Mouse (Mus musculus) liver, embryonic 14.5 days (tissue): ENCODE data around the gene Il22ra2. TPM values are rescaled to one million over a fixed set of nuclear protein-coding genes. Genes with fewer than 3 reads are reported as not detected.

Experiments used
- ATAC-seq: fragments of 200-750 bp; cut with Nextera tagmentation; 2 replicates; pipeline ENCODE4 v1.8.0; 2017; ENCODE audit warnings: moderate number of reproducible peaks, mild to moderate bottlenecking, moderate library complexity; ENCODE audit not compliant: insufficient read depth
- DNase-seq, 3 experiments: peaks; one replicate each; pipeline ENCODE4 v3.0.0-alpha.2; 2012 to 2013; ENCODE audit warnings: low read depth in 3 of 3, low spot score in 3 of 3
- H3K27ac ChIP-seq: fragments of 300-500 bp; sonication (generic); 2 replicates; pipeline ENCODE4 v1.5.1; 2014; ENCODE audit warnings: moderate library complexity, mild to moderate bottlenecking, control low read depth, inconsistent platforms
- H3K27me3 ChIP-seq: fragments of 300-500 bp; sonication (generic); 2 replicates; pipeline ENCODE4 v1.6.1; 2014; ENCODE audit warnings: mild to moderate bottlenecking, low read length, moderate library complexity; ENCODE audit not compliant: control insufficient read depth, insufficient read depth
- H3K36me3 ChIP-seq: fragments of 300-500 bp; sonication (generic); replicated peaks from 2 replicates; pipeline ENCODE4 v1.6.1; 2014; ENCODE audit warnings: low read depth; ENCODE audit not compliant: control insufficient read depth, insufficient read depth
- H3K4me1 ChIP-seq, 2 experiments: fragments of 200-500 bp in 1 of 2; fragments of 300-500 bp in 1 of 2; sonication (generic) in 1 of 2; replicated peaks; 2 replicates each; pipeline ENCODE4 v1.6.1; 2012 to 2014; ENCODE audit warnings: antibody characterized with exemption in 1 of 2, inconsistent platforms in 1 of 2, low read length in 1 of 2; ENCODE audit not compliant: control insufficient read depth in 2 of 2, insufficient read depth in 2 of 2
- H3K4me2 ChIP-seq: fragments of 300-500 bp; sonication (generic); 2 replicates; pipeline ENCODE4 v1.6.1; 2014; ENCODE audit warnings: low read depth, mild to moderate bottlenecking, control low read depth, moderate library complexity
- H3K4me3 ChIP-seq, 2 experiments: fragments of 200-500 bp in 1 of 2; fragments of 300-500 bp in 1 of 2; sonication (generic) in 1 of 2; 2 replicates each; pipeline ENCODE4 v1.5.1; 2012 to 2014; ENCODE audit warnings: low read depth in 2 of 2, low read length in 2 of 2, mild to moderate bottlenecking in 2 of 2, control low read depth in 1 of 2, inconsistent platforms in 1 of 2, moderate library complexity in 1 of 2; ENCODE audit not compliant: insufficient read depth in 1 of 2
- H3K9ac ChIP-seq: fragments of 300-500 bp; sonication (generic); replicated peaks from 2 replicates; pipeline ENCODE4 v1.6.1; 2014; ENCODE audit warnings: mild to moderate bottlenecking, control low read depth, moderate library complexity
- H3K9me3 ChIP-seq: fragments of 300-500 bp; sonication (generic); 2 replicates; pipeline ENCODE4 v1.6.1; 2016; ENCODE audit warnings: low read length, mixed read lengths; ENCODE audit not compliant: control insufficient read depth
- CTCF ChIP-seq: IDR thresholded peaks from 2 replicates; pipeline ENCODE4 v1.5.1; 2016; ENCODE audit warnings: antibody characterized with exemption, low read depth, control low read depth
- EP300 ChIP-seq: IDR thresholded peaks from 2 replicates; pipeline ENCODE4 v1.6.1; 2016; ENCODE audit warnings: antibody characterized with exemption, low read depth
- WGBS: fragments of 180-500 bp; shearing (Covaris S2); extraction: QIAGEN DNeasy Blood & Tissue Kit; methylation state at CpG from one replicate; pipeline ENCODE4 v1.1.7; 2014; ENCODE audit not compliant: insufficient replicate concordance; 5-methylcytosine and 5-hydroxymethylcytosine counted together
- polyA plus RNA-seq, 2 experiments: library from polyadenylated mRNA; depleted of rRNA in 1 of 2; stranded (reverse) in 1 of 2; unstranded in 1 of 2; fragments of >200 nt; fragmentation: Nextera tagmentation in 1 of 2; extraction: Ambion mirVana in 1 of 2; gene quantifications; 2 replicates each; pipeline versions ENCODE4 v1.2.1 to v1.2.3; 2012 to 2014

Gene Il22ra2
- polyA plus RNA-seq, 2 experiments = 0.03 to 0.08 TPM

- Histone ChIP-seq H3K9me3 (no peaks in the 10 kb centered on the region), H3K9ac (no peak overlapping the region), H3K4me2 (no peak overlapping the region), H3K4me3 (no peak overlapping the region), H3K4me1 (peaks cover 0 to 10% of the 10 kb centered on the region in 2 experiments; a peak in 2 of 4 replicates), H3K27ac (no peak overlapping the region), H3K36me3 (peaks cover 3% of the 10 kb centered on the region; the same call in 1 of the 2 replicates), H3K27me3 (no peaks in the 10 kb centered on the region)
- DNase-seq = no peak
- WGBS = 15% methylated on average over 7 of the region's 7 CpGs
- ATAC-seq = no peak
- no peak for TF ChIP-seq EP300
- TF ChIP-seq CTCF = no peak
Measured at GRCm38 (mm10) chr10:19613111-19613753, 8.6 kb upstream of the Il22ra2 start.

- WGBS = 46% methylated on average over 5 of the region's 5 CpGs
- H3K4me2 ChIP-seq = no peak overlapping the region
- no peak overlapping the region for H3K9ac ChIP-seq
- no peak overlapping the region for H3K4me3 ChIP-seq
- no peak for TF ChIP-seq CTCF
- H3K4me1 ChIP-seq = peaks cover 0 to 5% of the 10 kb centered on the region in 2 experiments; a peak in 2 of 4 replicates
- no peak for ATAC-seq
- no peaks in the 10 kb centered on the region for H3K27me3 ChIP-seq
- DNase-seq = no peak
- H3K36me3 ChIP-seq = no peaks in the 10 kb centered on the region
- H3K27ac ChIP-seq = no peak overlapping the region
- no peaks in the 10 kb centered on the region for H3K9me3 ChIP-seq
Measured at GRCm38 (mm10) chr10:19619736-19620135, 2.1 kb upstream of the Il22ra2 start.

- WGBS = 74% methylated on average over 1 of the region's 1 CpGs
- Histone ChIP-seq H3K36me3 (no peaks in the 10 kb centered on the region), H3K27ac (no peak overlapping the region), H3K4me3 (no peak overlapping the region), H3K4me1 (no peaks in the 10 kb centered on the region), H3K9ac (no peak overlapping the region), H3K27me3 (no peaks in the 10 kb centered on the region), H3K9me3 (no peaks in the 10 kb centered on the region), H3K4me2 (no peak overlapping the region)
- no peak for TF ChIP-seq EP300
- TF ChIP-seq CTCF = no peak
- no peak for DNase-seq
- no peak for ATAC-seq
Measured at GRCm38 (mm10) chr10:19624617-19625016, 2.8 kb downstream of the Il22ra2 start.

- 75% methylated on average over 2 of the region's 2 CpGs for WGBS
- H3K4me3 ChIP-seq = no peak overlapping the region
- DNase-seq = no peak
- ATAC-seq = no peak
- no peaks in the 10 kb centered on the region for H3K27me3 ChIP-seq
- no peaks in the 10 kb centered on the region for H3K4me1 ChIP-seq
- H3K9ac ChIP-seq = no peak overlapping the region
- H3K4me2 ChIP-seq = no peak overlapping the region
- TF ChIP-seq CTCF (no peak), EP300 (no peak)
- H3K9me3 ChIP-seq = no peaks in the 10 kb centered on the region
- H3K27ac ChIP-seq = no peak overlapping the region
- no peaks in the 10 kb centered on the region for H3K36me3 ChIP-seq
Measured at GRCm38 (mm10) chr10:19627342-19627741, 5.5 kb downstream of the Il22ra2 start.

- WGBS = 74% methylated on average over 4 of the region's 4 CpGs
- Histone ChIP-seq H3K4me1 (no peaks in the 10 kb centered on the region), H3K4me2 (no peak overlapping the region), H3K27me3 (no peaks in the 10 kb centered on the region), H3K4me3 (no peak overlapping the region), H3K9ac (no peak overlapping the region), H3K9me3 (no peaks in the 10 kb centered on the region), H3K36me3 (no peaks in the 10 kb centered on the region), H3K27ac (no peak overlapping the region)
- DNase-seq (no peak), ATAC-seq (no peak)
- no peak for TF ChIP-seq EP300
- TF ChIP-seq CTCF = no peak
Measured at GRCm38 (mm10) chr10:19627748-19628147, 6.0 kb downstream of the Il22ra2 start.
